Mouse (Mus musculus) macrophage (primary cell): ENCODE measurements around the gene Coq5. TPM values are rescaled to one million over a fixed set of nuclear protein-coding genes. Genes with fewer than 3 reads are reported as not detected.
A peak's percentile ranks its signal among the peaks of the same experiment; 100 is the strongest.

Experiments used
- H3K27ac ChIP-seq: fragments of 350-480 bp; formaldehyde crosslinking; 2 replicates; pipeline ENCODE4 v1.9.0; 2021
- H3K36me3 ChIP-seq: fragments of 350-480 bp; formaldehyde crosslinking; 2 replicates; pipeline ENCODE4 v1.9.0; 2021; ENCODE audit errors: inconsistent target
- H3K4me3 ChIP-seq: fragments of 350-480 bp; formaldehyde crosslinking; 2 replicates; pipeline ENCODE4 v1.9.0; 2021; ENCODE audit errors: inconsistent target
- H3K79me2 ChIP-seq: fragments of 350-480 bp; formaldehyde crosslinking; 2 replicates; pipeline ENCODE4 v1.9.0; 2021; ENCODE audit errors: inconsistent target
- WGBS: methylation state at CpG from one replicate; pipeline ENCODE4 v1.1.7; 2026; ENCODE audit warnings: inconsistent platforms; ENCODE audit not compliant: missing documents; 5-methylcytosine and 5-hydroxymethylcytosine counted together
- polyA plus RNA-seq: library from polyadenylated mRNA; stranded (reverse); fragments of 250-400 nt; gene quantifications from 3 replicates; pipeline ENCODE4 v1.2.4, GENCODE M21; 2018; ENCODE audit warnings: inconsistent platforms

The Coq5 gene
- polyA plus RNA-seq, 1 experiment from 2014 or later: 29.0 TPM

DNA sequence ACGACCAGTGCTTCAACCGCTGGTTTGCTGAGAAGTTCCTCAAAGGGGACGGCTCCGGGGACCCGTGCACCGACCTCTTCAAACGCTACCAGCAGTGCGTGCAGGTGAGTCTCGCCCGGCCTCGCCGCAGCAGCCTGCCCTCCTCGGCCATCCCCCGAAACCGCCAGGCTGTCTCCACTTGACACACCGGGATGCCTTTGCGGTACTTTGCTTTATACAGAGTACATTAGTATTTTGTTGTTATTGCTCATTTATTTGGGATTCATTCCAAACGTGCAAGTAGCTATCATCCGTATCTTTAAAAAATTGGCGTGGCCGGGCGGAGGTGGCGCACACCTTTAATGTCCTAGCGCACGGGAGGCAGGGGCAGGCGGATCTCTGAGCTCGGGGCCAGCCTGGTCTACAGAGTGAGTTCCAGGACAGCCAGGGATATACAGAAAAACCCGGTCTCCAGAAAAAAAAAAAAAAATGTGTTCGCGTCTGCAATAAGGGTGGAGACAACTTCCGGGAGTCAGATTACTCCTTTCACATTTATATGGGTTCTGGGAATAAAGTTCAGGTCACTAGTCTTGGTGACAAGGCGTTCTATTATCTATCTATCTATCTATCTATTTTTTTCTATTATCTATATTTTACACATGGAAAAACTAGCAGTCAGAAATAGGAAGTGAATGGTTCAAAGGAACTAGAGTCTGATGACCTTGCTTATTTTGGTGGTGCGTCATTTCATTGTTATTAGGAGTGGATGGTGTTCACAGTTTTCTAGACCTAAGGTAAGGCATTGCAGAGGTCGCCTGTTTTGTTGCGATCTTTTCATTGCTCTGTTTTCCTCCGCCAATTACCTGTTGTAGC lies 62.1 kb downstream of the Coq5 start:
- H3K4me3 ChIP-seq: peak overlapping the region; percentile 94
- peak overlapping the region; percentile 65 for H3K27ac ChIP-seq
- peaks cover 92% of the 10 kb centered on the region for H3K79me2 ChIP-seq
- 8% methylated on average over 33 of the region's 36 CpGs for WGBS
- peaks cover 39% of the 10 kb centered on the region for H3K36me3 ChIP-seq

Other genes starting within 250 kb of the Coq5 start
- gene Gm10401, start 181.4 kb upstream of the Coq5 start, polyA plus RNA-seq: 1.4 TPM in 1 of 3 replicates, not detected in the others
- gene Acads, start 160.3 kb upstream of the Coq5 start, polyA plus RNA-seq: 18.4 to 32.1 TPM (median 30.6 TPM) in 3 replicates
- 4.7 to 6.5 TPM (median 5.0 TPM) in 3 replicates for gene Unc119b, start 144.7 kb upstream of the Coq5 start, polyA plus RNA-seq
- gene Mlec, start 121.5 kb upstream of the Coq5 start, polyA plus RNA-seq: 48.9 to 54.7 TPM (median 49.7 TPM) in 3 replicates
- not detected in 3 replicates for gene Cabp1, start 85.3 kb upstream of the Coq5 start, polyA plus RNA-seq
- gene Pop5, start 43.8 kb upstream of the Coq5 start, polyA plus RNA-seq: 18.6 to 30.7 TPM (median 22.3 TPM) in 3 replicates
- gene Rnf10, start 6.8 kb upstream of the Coq5 start, polyA plus RNA-seq: 89.0 to 101 TPM (median 92.8 TPM) in 3 replicates
- 156 to 244 TPM (median 202 TPM) in 3 replicates for gene Dynll1, start 21.3 kb downstream of the Coq5 start, polyA plus RNA-seq
- 61.4 to 98.7 TPM (median 76.4 TPM) in 3 replicates for gene Srsf9, start 47.5 kb downstream of the Coq5 start, polyA plus RNA-seq
- 23.7 to 43.8 TPM (median 24.3 TPM) in 3 replicates for gene Gatc, start 61.5 kb downstream of the Coq5 start, polyA plus RNA-seq
- 36.6 to 91.2 TPM (median 78.9 TPM) in 3 replicates for gene Triap1, start 61.6 kb downstream of the Coq5 start, polyA plus RNA-seq
- 268 to 413 TPM (median 344 TPM) in 3 replicates for gene Cox6a1, start 69.3 kb downstream of the Coq5 start, polyA plus RNA-seq
- gene Msi1, start 149.9 kb downstream of the Coq5 start, polyA plus RNA-seq: not detected in 3 replicates
- not detected in 3 replicates for gene Pla2g1b, start 186.6 kb downstream of the Coq5 start, polyA plus RNA-seq
- 6.7 to 11.2 TPM (median 7.2 TPM) in 3 replicates for gene Sirt4, start 205.1 kb downstream of the Coq5 start, polyA plus RNA-seq
- gene Pxn, start 227.0 kb downstream of the Coq5 start, polyA plus RNA-seq: 48.5 to 74.5 TPM (median 67.7 TPM) in 3 replicates